8 mouse cellular contexts compared by ENCODE assay signal in genomic region chr3:89228180-89228549, GRCm38 (mm10). TPM values are rescaled to one million over a fixed set of nuclear protein-coding genes. Genes with fewer than 3 reads are reported as not detected.
DNase-seq lines count a peak whose midpoint lies in the region; ATAC-seq lines count a peak whose summit lies in the region.

No protein-coding gene starts in this region.

- peak overlapping the region; percentile 84 for H3K27ac ChIP-seq in hindbrain, embryonic 11.5 days (ENCODE audit: low read depth, low read length)

- WGBS in hindbrain, embryonic 11.5 days, result 0% methylated on average over 20 of the region's 20 CpGs

- H3K9ac ChIP-seq in hindbrain, embryonic 11.5 days (ENCODE audit: low read depth, low read length), result peak overlapping the region; percentile 83

- no peaks in the 10 kb centered on the region for H3K9me3 ChIP-seq in hindbrain, embryonic 11.5 days (ENCODE audit: control insufficient read depth, low read length)

- peak; percentile 20; the same call in 1 of the 2 replicates for ATAC-seq in hindbrain, embryonic 11.5 days (ENCODE audit: low FRiP score)

- peaks cover 18% of the 10 kb centered on the region for H3K4me1 ChIP-seq in hindbrain, embryonic 11.5 days (replicated peaks; ENCODE audit: control insufficient read depth, insufficient read depth, low read length)

- H3K4me2 ChIP-seq in hindbrain, embryonic 11.5 days (replicated peaks; ENCODE audit: low read depth, low read length), result peak overlapping the region; percentile 84

- DNase-seq in NIH3T3 (ENCODE audit: low read depth), result peak; percentile 94
- peak; percentile 87 for DNase-seq in cerebellum, adult 9-10 months
- peak; percentile 55 to 92 for DNase-seq in frontal cortex, adult 2 months (ENCODE audit: extremely low spot score in 1 of 2, low spot score in 1 of 2)
- peak; percentile 94 for DNase-seq in hindbrain, embryonic 11.5 days (ENCODE audit: low spot score)
- peak; percentile 83 to 87 for DNase-seq in layer of hippocampus, postnatal 14 days (ENCODE audit: low spot score in 2 of 2)
- DNase-seq in lung, postnatal 36 days, result peak; percentile 96
- DNase-seq in retina, adult 2 months (ENCODE audit: low read depth, low spot score), result peak; percentile 56
- DNase-seq in thymus, postnatal 25 days, result peak; percentile 88

- H3K27me3 ChIP-seq in hindbrain, embryonic 11.5 days (ENCODE audit: control insufficient read depth, insufficient read depth, low read length), result 0 out of 2 replicates have a peak, but pooled peaks cover 2% of the 10 kb centered on the region

- peaks cover 4% of the 10 kb centered on the region; the same call in 1 of the 2 replicates for H3K36me3 ChIP-seq in hindbrain, embryonic 11.5 days (ENCODE audit: control insufficient read depth, insufficient read depth, low read length)

- peak overlapping the region; percentile 84 for H3K4me3 ChIP-seq in hindbrain, embryonic 11.5 days (ENCODE audit: low read depth, low read length)

RNA-seq across cellular contexts. Expression of gene Muc1, which starts 0.7 kb away (rescaled TPM):
- polyA plus RNA-seq in frontal cortex, adult 2 months (2012; rRNA removed), result 1.1 and 2.1 TPM in 2 replicates
- polyA plus RNA-seq in hindbrain, embryonic 11.5 days (2014; fragmentation: Nextera tagmentation; extraction: Ambion mirVana), result 1.4 and 2.1 TPM in 2 replicates
- 1 to 10 TPM; 1.2 to 1.3 TPM for total RNA-seq in layer of hippocampus, postnatal 14 days (2021)

RNA-seq across cellular contexts. Expression of gene Mtx1, which starts 1.3 kb away (rescaled TPM):
- 136 and 142 TPM in 2 replicates for polyA plus RNA-seq in frontal cortex, adult 2 months (2012; rRNA removed)
- polyA plus RNA-seq in hindbrain, embryonic 11.5 days (2014; fragmentation: Nextera tagmentation; extraction: Ambion mirVana), result 180 and 181 TPM in 2 replicates
- total RNA-seq in layer of hippocampus, postnatal 14 days (2021), result 10 to 100 TPM; 91.1 to 99.9 TPM

RNA-seq across cellular contexts. Expression of gene Thbs3, which starts 13.2 kb away (rescaled TPM):
- 51.0 and 57.4 TPM in 2 replicates for polyA plus RNA-seq in frontal cortex, adult 2 months (2012; rRNA removed)
- polyA plus RNA-seq in hindbrain, embryonic 11.5 days (2014; fragmentation: Nextera tagmentation; extraction: Ambion mirVana), result 40.9 and 44.5 TPM in 2 replicates
- total RNA-seq in layer of hippocampus, postnatal 14 days (2021), result 10 to 100 TPM; 32.1 to 40.1 TPM

RNA-seq across cellular contexts. Expression of gene Krtcap2, which starts 17.6 kb away (rescaled TPM):
- polyA plus RNA-seq in frontal cortex, adult 2 months (2012; rRNA removed), result 53.0 and 66.4 TPM in 2 replicates
- polyA plus RNA-seq in hindbrain, embryonic 11.5 days (2014; fragmentation: Nextera tagmentation; extraction: Ambion mirVana), result 276 and 289 TPM in 2 replicates
- total RNA-seq in layer of hippocampus, postnatal 14 days (2021), result 10 to 100 TPM; 77.3 to 90.2 TPM

RNA-seq across cellular contexts. Expression of gene Trim46, which starts 17.9 kb away (rescaled TPM):
- 96.7 and 99.7 TPM in 2 replicates for polyA plus RNA-seq in frontal cortex, adult 2 months (2012; rRNA removed)
- polyA plus RNA-seq in hindbrain, embryonic 11.5 days (2014; fragmentation: Nextera tagmentation; extraction: Ambion mirVana), result 9.5 and 9.7 TPM in 2 replicates
- total RNA-seq in layer of hippocampus, postnatal 14 days (2021), result 10 to 100 TPM; 97.0 to 99.4 TPM

Comparison
In these comparisons a context has a peak if more than half of its experiments do, and no peak if none do; other contexts are left out.
1. Peak in every context shown above with its lines: DNase-seq, ATAC-seq, H3K4me3 ChIP-seq and H3K27ac ChIP-seq.